Mouse (Mus musculus) cerebellum, adult (tissue): ENCODE measurements around the gene Zfp239.
A peak's percentile ranks its signal among the peaks of the same experiment; 100 is the strongest.
"Not testable (repeated sequence)": the region's sequence is repeated elsewhere in the genome, so short reads cannot be mapped to it uniquely, and the experiment has no call there.

Source experiments
- ATAC-seq: cut with Nextera tagmentation; 2 replicates; pipeline ENCODE4 v1.9.2; 2017; ENCODE audit warnings: mild to moderate bottlenecking, moderate library complexity, mixed read lengths; ENCODE audit not compliant: insufficient number of reproducible peaks, low FRiP score, low TSS enrichment

Gene Zfp239

DNA sequence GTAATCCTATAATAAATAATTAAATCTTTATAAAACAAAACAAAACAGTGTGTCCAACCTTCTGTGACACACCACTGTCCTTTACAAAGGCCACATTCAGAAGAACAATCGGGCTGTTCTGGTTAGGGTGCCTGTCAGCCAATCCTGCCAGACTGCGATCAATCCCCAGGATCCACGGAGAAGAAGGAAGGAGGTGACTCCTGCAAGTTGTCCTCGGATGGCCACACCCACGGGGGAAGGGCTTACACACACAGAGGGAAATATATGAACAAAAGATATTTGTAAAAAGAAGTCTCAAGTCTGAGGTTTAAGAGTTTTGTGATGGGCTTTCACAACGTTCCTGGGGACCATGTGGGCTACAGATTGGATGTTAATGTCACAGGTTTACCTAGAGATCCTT lies at the start of gene Zfp239:
Zfp239 (plus strand) TSS at position 253 of the 400 bp plus-strand sequence.
- no peak for ATAC-seq

DNA sequence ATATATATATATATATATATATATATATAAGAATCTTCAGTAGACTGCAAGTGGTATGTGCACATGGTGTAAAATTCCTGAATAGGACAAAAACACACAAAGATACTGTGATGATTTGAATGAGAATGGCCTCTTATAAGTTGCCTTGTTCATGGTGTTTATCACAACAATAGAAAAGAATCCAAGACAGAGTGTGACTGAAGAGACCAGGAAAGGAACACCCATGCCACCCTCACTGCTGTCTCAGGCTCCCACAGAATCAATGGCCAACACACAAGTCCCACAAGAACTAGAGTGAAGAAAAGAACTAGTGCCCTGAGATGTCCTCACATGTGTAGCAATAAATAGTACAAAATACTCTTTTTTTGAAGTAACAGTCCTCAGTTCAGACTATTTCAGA lies 47.2 kb upstream of the Zfp239 start:
- ATAC-seq = no peak

DNA sequence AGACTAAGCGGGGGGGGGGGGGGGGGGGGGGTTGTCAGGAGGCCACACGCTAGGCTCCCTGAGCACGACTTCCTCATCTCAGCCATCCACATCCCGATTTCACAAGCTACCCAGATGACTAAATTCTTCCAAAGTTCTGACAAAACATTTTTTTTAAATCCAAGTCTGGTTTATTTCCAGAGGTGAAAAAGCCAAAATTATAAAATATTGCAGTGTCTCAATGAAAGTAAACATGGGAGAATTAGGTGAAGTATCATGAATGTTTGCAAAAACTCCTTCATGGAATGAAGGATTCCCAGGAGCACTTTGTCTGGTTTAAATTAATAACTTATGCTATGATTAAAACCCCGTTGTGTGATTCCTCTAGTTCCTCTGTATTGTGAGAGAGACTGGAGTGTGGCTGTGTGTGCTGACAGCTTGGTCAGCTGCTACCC lies 44.8 kb upstream of the Zfp239 start:
- no peak for ATAC-seq

DNA sequence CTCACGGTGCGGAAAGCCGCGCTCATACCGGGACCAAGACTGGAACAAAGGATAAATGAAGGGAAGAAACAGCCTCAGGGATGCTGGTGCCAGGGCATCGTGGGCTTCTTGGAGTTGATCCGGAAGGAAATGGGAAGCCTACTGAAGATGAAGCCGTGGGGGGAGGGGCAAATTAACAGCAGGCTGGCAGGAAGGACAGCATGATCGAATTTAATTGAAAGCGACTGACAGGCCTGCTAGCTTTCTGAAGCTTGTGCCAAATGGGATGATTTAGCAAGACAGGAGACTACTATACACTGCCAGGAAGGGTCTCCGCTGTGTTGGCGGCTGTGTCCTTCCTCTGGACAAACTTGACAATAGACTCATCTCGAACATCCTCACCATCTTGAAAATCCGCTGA lies 41.6 kb upstream of the Zfp239 start:
- ATAC-seq = no peak

DNA sequence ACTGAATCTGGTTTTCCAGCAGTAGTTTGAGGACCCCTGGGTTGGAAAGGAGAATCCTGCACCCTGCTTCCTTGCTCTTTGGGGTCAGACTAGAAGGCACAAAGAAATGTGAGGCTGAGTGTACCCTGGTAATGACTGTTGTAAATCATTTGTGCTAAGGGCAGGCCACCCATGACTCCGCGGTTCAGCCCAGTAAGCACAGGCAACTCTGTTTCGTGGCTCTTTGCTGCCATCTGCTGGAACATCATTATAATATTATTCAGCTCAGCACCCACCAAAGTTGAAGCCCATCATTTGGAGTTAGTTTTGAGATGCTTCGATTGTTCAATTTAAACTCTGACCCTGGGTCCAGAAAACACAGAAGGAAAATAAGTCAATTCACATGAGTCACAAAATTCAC lies 36.5 kb upstream of the Zfp239 start:
- ATAC-seq = 0 out of 2 replicates have a peak, but pooled peaks have one; percentile 58

DNA sequence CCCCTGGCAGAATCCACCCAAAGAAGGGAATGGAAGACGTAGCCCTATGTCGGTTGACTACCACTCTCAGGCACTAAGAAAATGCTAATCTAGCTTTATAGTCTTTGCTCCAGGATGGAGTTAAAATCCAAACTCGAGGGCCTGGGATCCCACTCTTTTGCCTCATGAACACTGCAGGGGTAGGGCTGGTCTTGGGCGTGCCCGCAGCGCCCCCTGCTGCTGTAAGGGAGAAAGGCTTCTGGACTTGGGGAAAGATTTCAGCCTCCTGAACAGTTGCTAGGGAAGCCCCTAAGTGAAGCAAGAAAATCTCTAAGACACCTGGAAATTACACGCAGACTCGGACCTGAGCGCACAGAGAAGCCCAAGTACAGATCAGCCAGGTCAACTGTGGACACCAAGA lies 33.6 kb upstream of the Zfp239 start:
- ATAC-seq = no peak

GRCm38 (mm10) chr6:117840686-117841510 lies 21.0 kb upstream of the Zfp239 start, which contains the start of gene Zfp637:
Gene Zfp637 (plus strand): TSS chr6:117841180.
- ATAC-seq = peak; percentile 97

DNA sequence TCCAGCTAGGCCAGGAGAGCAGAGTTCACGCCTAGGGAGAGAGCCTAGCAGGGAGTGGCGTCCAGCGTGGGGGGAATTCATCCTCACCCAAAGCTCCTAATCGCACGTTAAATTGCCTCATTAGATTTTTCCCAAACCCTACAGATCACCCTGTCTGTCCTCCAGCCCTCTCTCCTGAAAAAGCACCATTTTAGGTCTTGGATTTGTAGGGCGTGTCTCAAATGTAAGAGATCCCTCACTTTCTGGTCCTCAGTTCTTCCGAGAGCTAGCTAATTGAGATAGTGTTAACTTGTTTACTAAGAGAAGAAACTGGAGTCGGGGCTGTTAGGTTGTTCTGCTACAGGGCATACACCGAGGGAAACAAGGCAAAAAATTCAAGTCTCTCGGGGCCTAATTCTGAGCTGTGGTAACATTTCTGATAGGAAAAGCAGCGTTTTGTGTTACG lies 20.4 kb upstream of the Zfp239 start:
- 0 out of 2 replicates have a peak, but pooled peaks have one; percentile 0 for ATAC-seq

DNA sequence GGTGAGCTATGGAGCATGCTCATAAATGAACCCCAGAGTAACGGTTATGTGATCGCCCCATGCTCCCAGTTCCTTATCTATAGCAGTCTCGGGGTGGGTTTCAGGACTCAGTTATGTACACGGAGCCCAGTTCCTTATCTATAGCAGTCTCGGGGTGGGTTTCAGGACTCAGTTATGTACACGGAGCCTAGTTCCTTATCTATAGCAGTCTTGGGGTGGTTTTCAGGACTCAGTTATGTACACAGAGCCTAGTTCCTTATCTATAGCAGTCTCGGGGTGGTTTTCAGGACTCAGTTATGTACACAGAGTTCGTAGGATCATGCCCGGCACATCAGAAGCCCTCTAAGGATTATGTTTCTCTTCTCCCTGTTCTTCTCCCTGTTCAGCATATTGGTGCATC lies 17.3 kb upstream of the Zfp239 start:
- no peak for ATAC-seq

GRCm38 (mm10) chr6:117846671-117847070 lies 15.2 kb upstream of the Zfp239 start:
- ATAC-seq = not testable (repeated sequence)

DNA sequence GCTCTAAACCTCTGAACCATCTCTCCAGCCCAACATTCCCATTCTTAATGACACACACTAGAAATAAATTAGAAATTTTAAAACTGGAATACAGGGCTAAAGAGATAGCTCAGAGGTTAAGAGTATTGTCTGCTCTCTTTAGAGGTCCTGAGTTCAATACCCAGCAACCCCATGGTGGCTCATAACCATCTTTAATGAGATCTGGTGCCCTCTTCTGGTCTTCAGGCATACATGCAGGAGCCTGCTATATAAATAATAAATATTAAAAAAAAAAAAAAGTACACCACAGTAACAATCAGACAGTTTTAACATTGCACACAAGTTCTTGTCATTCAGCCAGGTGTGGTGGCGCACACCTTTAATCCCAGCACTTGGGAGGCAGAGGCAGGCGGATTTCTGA lies 14.1 kb upstream of the Zfp239 start:
- no peak for ATAC-seq

DNA sequence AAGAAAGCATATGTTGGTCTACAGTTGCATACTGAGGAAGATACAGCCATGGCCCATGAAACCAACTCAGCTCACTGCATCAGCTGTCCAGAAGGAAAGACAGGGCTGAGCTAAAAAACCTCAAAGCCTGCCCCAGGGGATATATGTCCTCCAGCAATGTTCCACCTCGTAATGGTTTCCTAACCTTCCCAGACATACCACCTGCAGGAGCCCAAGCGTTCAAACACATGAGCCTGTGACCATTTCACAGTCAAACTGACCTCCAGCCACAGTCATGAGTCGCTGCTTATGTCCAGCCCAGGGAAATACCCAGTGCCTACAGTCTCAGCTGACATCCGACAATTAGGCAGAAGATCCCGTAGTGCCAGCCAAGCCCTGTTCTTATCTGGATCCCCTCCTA lies 13.3 kb upstream of the Zfp239 start:
- no peak for ATAC-seq

- no peak for ATAC-seq
Observed at GRCm38 (mm10) chr6:117851747-117852146, 10.2 kb upstream of the Zfp239 start.

DNA sequence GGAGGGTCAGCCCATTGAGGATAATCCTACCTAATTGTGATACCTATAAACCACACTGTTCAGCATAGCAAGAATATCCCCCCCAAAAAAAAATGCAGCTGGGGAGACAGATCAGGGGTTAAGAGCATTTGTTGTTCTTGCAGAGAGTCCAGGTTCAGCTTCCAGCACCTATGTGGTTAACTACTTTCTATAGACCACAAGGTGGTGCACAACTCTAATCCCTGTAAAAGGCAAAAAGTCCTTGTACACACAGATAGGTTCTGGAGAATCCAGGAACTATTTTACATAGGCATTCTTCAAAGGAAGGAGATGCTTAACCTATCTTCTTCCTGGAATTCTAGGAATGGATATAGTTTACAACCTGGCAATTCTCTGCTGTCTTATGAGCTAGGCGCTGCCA lies 3.9 kb upstream of the Zfp239 start:
- ATAC-seq = no peak

- ATAC-seq = 0 out of 2 replicates have a peak, but pooled peaks have one; percentile 12
Observed at GRCm38 (mm10) chr6:117862465-117862864, 565 bp downstream of the Zfp239 start.

GRCm38 (mm10) chr6:117862899-117863620 lies 1.2 kb downstream of the Zfp239 start:
- peak; percentile 98 for ATAC-seq

GRCm38 (mm10) chr6:117863751-117864150 lies 1.9 kb downstream of the Zfp239 start:
- no peak for ATAC-seq

DNA sequence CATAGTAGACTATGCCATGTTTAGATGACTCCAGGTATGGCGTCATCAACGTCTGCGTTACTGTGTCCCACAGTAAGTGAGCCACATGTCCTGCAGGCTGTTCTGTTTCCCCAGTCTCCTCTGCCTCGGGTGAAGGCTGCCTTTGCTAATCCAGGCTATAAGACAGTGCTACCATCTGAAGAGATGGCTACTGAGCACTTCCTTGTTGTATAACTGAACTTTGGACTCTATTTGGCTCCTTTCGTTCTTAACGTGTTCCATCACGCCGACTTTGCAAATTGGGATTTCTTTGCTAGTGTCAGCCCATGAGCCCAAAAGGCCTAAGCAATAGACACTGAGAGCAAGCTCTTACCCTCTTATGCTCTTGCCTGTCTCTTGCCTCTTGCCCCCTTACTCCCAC lies 6.3 kb downstream of the Zfp239 start:
- ATAC-seq = no peak

GRCm38 (mm10) chr6:117871034-117871433 lies 9.1 kb downstream of the Zfp239 start:
- no peak for ATAC-seq

- not testable (repeated sequence) for ATAC-seq
Observed at GRCm38 (mm10) chr6:117873450-117873849, 11.6 kb downstream of the Zfp239 start.

DNA sequence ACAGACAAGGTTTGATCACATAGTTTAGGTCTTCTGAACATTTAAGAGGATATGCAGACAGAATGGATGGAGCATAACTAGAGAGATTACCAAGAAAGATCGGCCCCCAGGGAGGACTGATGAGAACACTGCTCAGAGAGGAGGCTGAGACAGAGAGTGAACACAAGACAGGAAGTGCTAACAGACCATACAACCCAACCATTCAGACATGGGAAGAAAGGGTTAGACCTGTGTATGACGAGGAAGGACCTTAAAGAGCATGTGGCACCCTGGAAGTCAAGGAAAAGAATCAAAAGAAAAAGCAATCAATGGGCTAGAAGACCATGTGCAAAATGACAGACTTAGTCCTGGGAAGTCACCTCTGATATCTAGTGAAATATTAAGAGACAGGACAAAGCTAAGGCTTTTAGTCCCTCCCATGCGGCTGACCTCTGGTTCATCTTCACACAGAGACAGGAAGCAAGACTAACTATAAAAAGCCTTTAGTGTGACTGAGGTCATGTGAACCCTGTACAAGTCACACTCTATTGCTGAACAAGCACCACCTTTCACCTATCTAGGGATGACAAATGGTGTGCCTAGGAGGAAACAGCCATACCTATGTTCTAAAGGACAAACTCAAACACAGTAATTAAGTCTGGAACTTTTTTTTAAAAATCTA lies 12.9 kb downstream of the Zfp239 start:
- ATAC-seq = no peak
